Mouse (Mus musculus) brown adipose tissue, adult 24 weeks (tissue): Measurements from ENCODE around the gene Fam45a. TPM values are rescaled to one million over a fixed set of nuclear protein-coding genes. Genes with fewer than 3 reads are reported as not detected.

Source experiments
- H3K27ac ChIP-seq: fragments of 200-500 bp; replicated peaks from 2 replicates; pipeline ENCODE4 v1.5.1; 2012; ENCODE audit warnings: low read depth, mild to moderate bottlenecking, low read length
- H3K4me1 ChIP-seq: fragments of 200-500 bp; 2 replicates; pipeline ENCODE4 v1.6.1; 2012; ENCODE audit warnings: low read length, mixed read lengths; ENCODE audit not compliant: control insufficient read depth, insufficient read depth, insufficient read length
- H3K4me3 ChIP-seq: fragments of 200-500 bp; 2 replicates; pipeline ENCODE4 v1.5.1; 2012; ENCODE audit warnings: low read depth, mild to moderate bottlenecking, low read length, moderate library complexity; ENCODE audit not compliant: insufficient read depth
- polyA plus RNA-seq: library from polyadenylated mRNA; stranded (reverse); fragments of >200 nt; gene quantifications from 2 replicates; pipeline ENCODE4 v1.2.4, GENCODE M21; 2012; ENCODE audit not compliant: missing spikeins, insufficient read depth, insufficient read length

Gene Fam45a
- 27.5 and 27.7 TPM in 2 replicates for polyA plus RNA-seq

- Histone ChIP-seq H3K27ac (peak within 1 kb of the TSS; percentile 52), H3K4me1 (no peaks in the 10 kb centered on the region; the same call in none of the 2 replicates)
Observed at GRCm38 (mm10) chr19:60811098-60812035, at the start of gene Fam45a. TSS of gene Fam45a (plus strand) at chr19:60811585.

GRCm38 (mm10) chr19:60773366-60773765, 38.0 kb upstream of the Fam45a start:
- H3K4me1 ChIP-seq: no peaks in the 10 kb centered on the region
- H3K4me3 ChIP-seq: no peak overlapping the region
- no peak overlapping the region for H3K27ac ChIP-seq

More at GRCm38 (mm10) chr19:60811098-60812035, at the start of gene Fam45a:
- peak within 1 kb of the TSS; percentile 68 for H3K4me3 ChIP-seq

GRCm38 (mm10) chr19:60782034-60782433, 29.4 kb upstream of the Fam45a start:
- no peak overlapping the region for H3K4me3 ChIP-seq
- H3K27ac ChIP-seq: no peak overlapping the region
- H3K4me1 ChIP-seq: peaks cover 4% of the 10 kb centered on the region; the same call in 1 of the 2 replicates

- Histone ChIP-seq H3K4me1 (peaks cover 7% of the 10 kb centered on the region; the same call in 1 of the 2 replicates), H3K27ac (no peak overlapping the region), H3K4me3 (no peak overlapping the region)
Observed at GRCm38 (mm10) chr19:60784712-60785111, 26.7 kb upstream of the Fam45a start.

DNA sequence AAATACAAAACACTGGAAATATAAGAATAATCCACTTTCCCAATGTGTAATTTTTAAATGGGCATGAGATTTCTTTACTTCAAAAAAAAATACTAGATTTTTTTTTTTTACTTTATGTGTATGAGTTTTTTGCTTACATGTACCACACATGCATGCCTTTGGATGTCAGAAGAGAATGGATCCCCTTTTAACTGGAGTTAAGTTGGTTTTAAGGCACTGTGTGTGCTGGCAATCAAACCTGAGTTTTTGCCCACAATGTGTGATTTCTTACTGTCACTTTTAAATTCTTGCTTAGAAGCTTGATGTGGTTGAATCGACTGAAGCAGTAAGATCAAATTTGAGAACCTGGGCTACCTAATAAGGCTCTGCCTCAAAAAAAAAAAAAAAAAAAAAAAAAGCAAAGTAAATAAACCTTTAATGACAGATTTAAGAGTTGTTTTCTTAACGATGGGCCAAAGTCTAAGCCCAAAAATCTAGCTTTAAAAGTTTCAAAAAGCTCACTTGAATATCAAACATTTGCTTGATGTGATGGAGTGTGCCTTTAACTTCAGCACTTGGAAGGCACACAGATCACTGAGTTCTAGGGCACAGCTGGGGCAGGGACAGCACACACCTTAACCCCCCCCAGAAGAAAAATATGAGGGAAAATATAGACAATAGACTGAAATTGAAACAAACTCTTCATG, 23.8 kb upstream of the Fam45a start:
- Histone ChIP-seq H3K4me3 (no peak overlapping the region), H3K27ac (no peak overlapping the region)

GRCm38 (mm10) chr19:60788214-60788960, 23.0 kb upstream of the Fam45a start:
- H3K4me3 ChIP-seq: peak overlapping the region; percentile 43; the same call in 1 of the 2 replicates

More for the DNA sequence above, 23.8 kb upstream of the Fam45a start:
- peaks cover 7% of the 10 kb centered on the region; the same call in 1 of the 2 replicates for H3K4me1 ChIP-seq

GRCm38 (mm10) chr19:60789452-60789851, 21.9 kb upstream of the Fam45a start:
- Histone ChIP-seq H3K4me3 (peak overlapping the region; percentile 95), H3K4me1 (peaks cover 7% of the 10 kb centered on the region; the same call in 1 of the 2 replicates), H3K27ac (peak overlapping the region; percentile 90)

More at GRCm38 (mm10) chr19:60788214-60788960, 23.0 kb upstream of the Fam45a start:
- Histone ChIP-seq H3K4me1 (peaks cover 7% of the 10 kb centered on the region; the same call in 1 of the 2 replicates), H3K27ac (no peak overlapping the region)

GRCm38 (mm10) chr19:60789919-60790506, 21.4 kb upstream of the Fam45a start:
- peak overlapping the region; percentile 90 for H3K27ac ChIP-seq
- H3K4me1 ChIP-seq: peaks cover 7% of the 10 kb centered on the region; the same call in 1 of the 2 replicates
- H3K4me3 ChIP-seq: peak overlapping the region; percentile 95

DNA sequence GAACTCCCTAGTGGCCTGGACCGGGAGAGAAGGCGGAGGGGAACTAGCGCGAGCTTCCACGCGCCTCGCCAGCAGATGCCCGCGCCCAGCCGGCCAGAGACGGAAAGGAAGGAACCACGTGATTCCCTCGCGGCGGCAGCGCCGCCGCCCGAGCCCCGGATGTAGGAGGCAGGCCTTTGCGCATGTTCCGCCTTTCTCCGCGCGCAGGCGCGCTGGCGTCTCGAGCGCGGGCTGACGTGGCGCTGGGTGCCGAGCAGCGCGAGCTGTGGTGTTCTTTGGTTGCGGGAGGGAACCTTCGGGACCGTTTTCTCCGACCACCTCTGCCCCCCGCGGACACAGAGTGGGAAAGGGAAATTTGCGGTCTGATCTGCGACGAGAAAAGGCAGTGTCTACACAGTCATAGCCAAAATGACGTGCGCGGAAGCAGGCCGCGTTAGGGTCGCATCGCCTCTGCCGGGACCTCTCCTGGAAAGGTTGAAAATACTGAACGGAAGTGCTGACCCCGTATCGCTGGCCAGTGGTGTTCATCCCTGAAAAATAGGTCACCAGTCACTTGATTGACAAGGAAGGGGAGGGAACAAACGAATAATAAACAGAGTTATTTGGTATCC, 20.7 kb upstream of the Fam45a start, which contains the start of gene Eif3a:
TSS of gene Eif3a (minus strand) at position 108 of the 611 bp plus-strand sequence.
- peak within 1 kb of the TSS; percentile 100 for H3K27ac ChIP-seq
- H3K4me1 ChIP-seq: peaks cover 7% of the 10 kb centered on the region; the same call in 1 of the 2 replicates
- peak within 1 kb of the TSS; percentile 95 for H3K4me3 ChIP-seq

DNA sequence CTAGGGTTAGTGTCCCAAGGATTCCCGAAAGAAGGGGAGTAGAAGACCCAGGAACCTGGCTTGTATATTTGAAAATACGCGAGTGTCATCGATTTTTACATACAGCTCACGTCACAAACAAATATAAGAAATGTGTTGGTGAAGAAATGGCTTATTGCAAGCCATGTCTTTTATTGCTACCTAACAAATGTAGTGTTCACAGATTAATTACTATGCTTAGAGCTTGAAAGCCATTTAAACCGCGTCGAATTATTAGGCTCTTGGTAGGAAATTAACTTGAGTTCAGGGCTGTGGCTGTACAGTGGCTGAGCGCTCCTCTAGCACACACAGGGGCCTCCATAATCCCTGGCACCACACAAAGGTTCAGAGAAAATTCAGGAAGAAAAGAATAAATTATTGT, 20.2 kb upstream of the Fam45a start:
- Histone ChIP-seq H3K4me3 (peak overlapping the region; percentile 95), H3K4me1 (peaks cover 4% of the 10 kb centered on the region; the same call in 1 of the 2 replicates), H3K27ac (peak overlapping the region; percentile 100)

DNA sequence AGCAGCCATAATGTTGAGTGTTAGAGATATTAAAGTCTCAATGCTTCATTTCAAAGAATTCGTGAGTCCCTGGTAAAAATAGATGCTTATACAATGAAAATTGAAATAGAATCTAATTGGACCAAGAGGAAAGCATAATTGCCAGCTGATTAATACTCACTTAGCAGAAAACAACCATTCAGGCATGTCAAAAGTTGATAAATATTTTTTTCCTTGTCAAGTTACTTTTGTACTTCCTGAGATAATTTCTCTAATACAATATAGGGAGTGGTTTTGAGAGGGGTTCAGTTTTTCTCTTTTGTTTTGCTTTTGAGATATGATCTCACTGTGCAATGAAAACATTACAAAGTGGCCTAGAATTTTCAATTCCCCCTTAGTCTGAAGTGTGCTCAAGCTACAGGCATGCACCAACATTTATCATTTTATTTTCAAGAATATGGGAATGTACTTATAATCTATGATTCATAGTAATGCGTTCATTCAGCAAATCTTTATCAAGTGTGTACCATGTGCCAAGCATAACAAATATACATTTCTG, 18.1 kb upstream of the Fam45a start:
- Histone ChIP-seq H3K4me3 (no peak overlapping the region), H3K27ac (no peak overlapping the region), H3K4me1 (no peaks in the 10 kb centered on the region)

GRCm38 (mm10) chr19:60795244-60795643, 16.1 kb upstream of the Fam45a start:
- Histone ChIP-seq H3K4me1 (no peaks in the 10 kb centered on the region), H3K27ac (peak overlapping the region; percentile 53; the same call in 1 of the 2 replicates), H3K4me3 (no peak overlapping the region)

- H3K4me3 ChIP-seq: no peak overlapping the region
Observed at GRCm38 (mm10) chr19:60797415-60797814, 14.0 kb upstream of the Fam45a start.

More at GRCm38 (mm10) chr19:60797415-60797814, 14.0 kb upstream of the Fam45a start:
- Histone ChIP-seq H3K27ac (no peak overlapping the region), H3K4me1 (no peaks in the 10 kb centered on the region)
